Mouse (Mus musculus) midbrain, embryonic 16.5 days (tissue): ENCODE measurements around the gene Rcbtb2. TPM values are rescaled to one million over a fixed set of nuclear protein-coding genes. Genes with fewer than 3 reads are reported as not detected.

ENCODE experiments used
- ATAC-seq: fragments of 200-750 bp; cut with Nextera tagmentation; 2 replicates; pipeline ENCODE4 v1.8.0; 2017; ENCODE audit warnings: moderate TSS enrichment
- H3K27ac ChIP-seq: fragments of 300-500 bp; sonication (generic); 2 replicates; pipeline ENCODE4 v1.5.1; 2014; ENCODE audit warnings: mild to moderate bottlenecking, low read length, mixed read lengths
- H3K27me3 ChIP-seq: fragments of 300-500 bp; sonication (generic); 2 replicates; pipeline ENCODE4 v1.6.1; 2014; ENCODE audit warnings: low read depth, low read length, mixed read lengths; ENCODE audit not compliant: control insufficient read depth, insufficient read depth
- H3K36me3 ChIP-seq: fragments of 300-500 bp; sonication (generic); 2 replicates; pipeline ENCODE4 v1.6.1; 2014; ENCODE audit warnings: mild to moderate bottlenecking, low read length, moderate library complexity, mixed read lengths; ENCODE audit not compliant: control insufficient read depth, insufficient read depth
- H3K4me1 ChIP-seq: fragments of 300-500 bp; sonication (generic); 2 replicates; pipeline ENCODE4 v1.6.1; 2014; ENCODE audit warnings: mild to moderate bottlenecking, low read length, mixed read lengths; ENCODE audit not compliant: control insufficient read depth, insufficient read depth
- H3K4me2 ChIP-seq: fragments of 300-500 bp; sonication (generic); 2 replicates; pipeline ENCODE4 v1.6.1; 2014; ENCODE audit warnings: mild to moderate bottlenecking, low read length, mixed read lengths
- H3K4me3 ChIP-seq: fragments of 300-500 bp; sonication (generic); 2 replicates; pipeline ENCODE4 v1.5.1; 2014; ENCODE audit warnings: low read depth, mild to moderate bottlenecking, low read length, moderate library complexity, mixed read lengths
- H3K9ac ChIP-seq: fragments of 300-500 bp; sonication (generic); 2 replicates; pipeline ENCODE4 v1.6.1; 2014; ENCODE audit warnings: low read depth, low read length, mixed read lengths
- H3K9me3 ChIP-seq: fragments of 300-500 bp; sonication (generic); replicated peaks from 2 replicates; pipeline ENCODE4 v1.6.1; 2014; ENCODE audit warnings: mild to moderate bottlenecking, low read length, mixed read lengths; ENCODE audit not compliant: control insufficient read depth, poor library complexity, severe bottlenecking
- WGBS: fragments of 180-500 bp; shearing (Covaris S2); extraction: QIAGEN DNeasy Blood & Tissue Kit; methylation state at CpG from one replicate; pipeline ENCODE4 v1.1.7; 2014; 5-methylcytosine and 5-hydroxymethylcytosine counted together
- polyA plus RNA-seq: library from polyadenylated mRNA; unstranded; fragments of >200 nt; fragmentation: Nextera tagmentation; extraction: Ambion mirVana; gene quantifications from 2 replicates; pipeline ENCODE4 v1.2.1, GENCODE M21; 2015

Gene Rcbtb2
- 53.0 and 64.5 TPM in 2 replicates for polyA plus RNA-seq

- Histone ChIP-seq H3K27ac (no peak within 1 kb of the TSS), H3K9ac (no peak within 1 kb of the TSS), H3K9me3 (no peaks in the 10 kb centered on the region), H3K4me2 (no peak within 1 kb of the TSS), H3K4me3 (no peak within 1 kb of the TSS), H3K4me1 (no peaks in the 10 kb centered on the region), H3K27me3 (no peaks in the 10 kb centered on the region), H3K36me3 (no peaks in the 10 kb centered on the region)
- ATAC-seq: no peak
- WGBS: 71% methylated on average over 4 of the region's 4 CpGs
These were observed at the start of gene Rcbtb2 for GRCm38 (mm10) chr14:73122923-73123278. TSS of gene Rcbtb2 (plus strand) at chr14:73123037.

GRCm38 (mm10) chr14:73083563-73083962 lies 39.3 kb upstream of the Rcbtb2 start:
- WGBS: 88% methylated on average over 2 of the region's 2 CpGs

GRCm38 (mm10) chr14:73086425-73086824 lies 36.4 kb upstream of the Rcbtb2 start:
- no peaks in the 10 kb centered on the region for H3K36me3 ChIP-seq
- no peaks in the 10 kb centered on the region for H3K4me1 ChIP-seq
- no peak for ATAC-seq
- no peaks in the 10 kb centered on the region for H3K27me3 ChIP-seq
- no peak overlapping the region for H3K4me2 ChIP-seq
- no peak overlapping the region for H3K27ac ChIP-seq
- no peak overlapping the region for H3K4me3 ChIP-seq
- H3K9me3 ChIP-seq: no peaks in the 10 kb centered on the region
- H3K9ac ChIP-seq: no peak overlapping the region
- WGBS: 62% methylated on average over 3 of the region's 3 CpGs

More at GRCm38 (mm10) chr14:73083563-73083962, 39.3 kb upstream of the Rcbtb2 start:
- no peaks in the 10 kb centered on the region for H3K9me3 ChIP-seq
- no peak for ATAC-seq
- no peak overlapping the region for H3K9ac ChIP-seq
- H3K27me3 ChIP-seq: no peaks in the 10 kb centered on the region
- H3K4me1 ChIP-seq: no peaks in the 10 kb centered on the region
- no peaks in the 10 kb centered on the region for H3K36me3 ChIP-seq
- H3K4me3 ChIP-seq: no peak overlapping the region
- H3K4me2 ChIP-seq: no peak overlapping the region
- H3K27ac ChIP-seq: no peak overlapping the region

DNA sequence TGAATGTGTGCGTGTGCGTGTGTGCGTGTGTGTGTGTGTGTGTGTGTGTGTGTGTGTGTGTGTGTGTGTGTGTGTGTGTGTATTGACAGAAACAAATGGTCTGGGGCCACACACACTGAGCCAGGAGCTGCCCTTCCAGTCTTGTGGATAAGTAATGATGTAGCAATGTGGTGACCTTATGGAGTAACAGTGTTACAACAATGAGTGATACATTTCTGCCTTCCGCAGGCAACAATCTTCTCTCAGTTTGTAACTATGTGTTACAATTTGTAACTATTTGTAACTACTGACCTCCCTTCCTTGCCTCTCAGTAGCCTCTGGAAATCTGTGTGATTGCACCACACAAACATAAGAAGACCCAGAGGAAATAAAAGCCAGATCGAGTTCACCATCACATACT lies 35.6 kb upstream of the Rcbtb2 start:
- no peak overlapping the region for H3K9ac ChIP-seq
- WGBS: 94% methylated on average over 5 of the region's 5 CpGs

GRCm38 (mm10) chr14:73087746-73088145 lies 35.1 kb upstream of the Rcbtb2 start:
- 89% methylated on average over 5 of the region's 5 CpGs for WGBS
- Histone ChIP-seq H3K4me2 (no peak overlapping the region), H3K27me3 (no peaks in the 10 kb centered on the region), H3K4me3 (no peak overlapping the region), H3K9me3 (no peaks in the 10 kb centered on the region), H3K9ac (no peak overlapping the region), H3K4me1 (no peaks in the 10 kb centered on the region), H3K36me3 (no peaks in the 10 kb centered on the region), H3K27ac (no peak overlapping the region)
- no peak for ATAC-seq

More for the DNA sequence above, 35.6 kb upstream of the Rcbtb2 start:
- Histone ChIP-seq H3K27ac (no peak overlapping the region), H3K9me3 (no peaks in the 10 kb centered on the region), H3K4me1 (no peaks in the 10 kb centered on the region), H3K27me3 (no peaks in the 10 kb centered on the region), H3K4me3 (no peak overlapping the region), H3K36me3 (no peaks in the 10 kb centered on the region), H3K4me2 (no peak overlapping the region)
- ATAC-seq: no peak

- Histone ChIP-seq H3K27ac (no peak overlapping the region), H3K4me3 (no peak overlapping the region), H3K9ac (no peak overlapping the region), H3K27me3 (no peaks in the 10 kb centered on the region), H3K9me3 (no peaks in the 10 kb centered on the region), H3K36me3 (no peaks in the 10 kb centered on the region), H3K4me2 (no peak overlapping the region), H3K4me1 (no peaks in the 10 kb centered on the region)
- no peak for ATAC-seq
- 97% methylated on average over 1 of the region's 1 CpGs for WGBS
These were observed 34.6 kb upstream of the Rcbtb2 start for GRCm38 (mm10) chr14:73088224-73088623.

GRCm38 (mm10) chr14:73092871-73093270 lies 30.0 kb upstream of the Rcbtb2 start:
- Histone ChIP-seq H3K27me3 (no peaks in the 10 kb centered on the region), H3K36me3 (no peaks in the 10 kb centered on the region), H3K27ac (no peak overlapping the region), H3K4me3 (no peak overlapping the region), H3K9ac (no peak overlapping the region), H3K4me2 (no peak overlapping the region), H3K4me1 (no peaks in the 10 kb centered on the region), H3K9me3 (no peaks in the 10 kb centered on the region)
- 93% methylated on average over 3 of the region's 3 CpGs for WGBS
- no peak for ATAC-seq

GRCm38 (mm10) chr14:73094802-73095550 lies 27.9 kb upstream of the Rcbtb2 start:
- ATAC-seq: no peak
- Histone ChIP-seq H3K9me3 (no peaks in the 10 kb centered on the region), H3K4me1 (no peaks in the 10 kb centered on the region), H3K27me3 (no peaks in the 10 kb centered on the region), H3K27ac (no peak overlapping the region), H3K36me3 (no peaks in the 10 kb centered on the region), H3K4me2 (no peak overlapping the region), H3K9ac (no peak overlapping the region), H3K4me3 (no peak overlapping the region)
- 79% methylated on average over 13 of the region's 13 CpGs for WGBS

- Histone ChIP-seq H3K4me3 (no peak overlapping the region), H3K27ac (no peak overlapping the region), H3K9me3 (no peaks in the 10 kb centered on the region), H3K27me3 (no peaks in the 10 kb centered on the region), H3K9ac (no peak overlapping the region), H3K4me1 (no peaks in the 10 kb centered on the region), H3K36me3 (no peaks in the 10 kb centered on the region), H3K4me2 (no peak overlapping the region)
- 0 out of 2 replicates have a peak, but pooled peaks have one; percentile 39 for ATAC-seq
- 43% methylated on average over 10 of the region's 10 CpGs for WGBS
These were observed 24.0 kb upstream of the Rcbtb2 start for GRCm38 (mm10) chr14:73098677-73099387.
